Mouse (Mus musculus): ENCODE results near the gene Crabp2. TPM values are rescaled to one million over a fixed set of nuclear protein-coding genes. Genes with fewer than 3 reads are reported as not detected.
A peak's percentile ranks its signal among the peaks of the same experiment; 100 is the strongest.

Gene Crabp2
- total and polyA plus RNA-seq, 3 experiments: 0.38 to 1.0 TPM; not detected in 1

DNA sequence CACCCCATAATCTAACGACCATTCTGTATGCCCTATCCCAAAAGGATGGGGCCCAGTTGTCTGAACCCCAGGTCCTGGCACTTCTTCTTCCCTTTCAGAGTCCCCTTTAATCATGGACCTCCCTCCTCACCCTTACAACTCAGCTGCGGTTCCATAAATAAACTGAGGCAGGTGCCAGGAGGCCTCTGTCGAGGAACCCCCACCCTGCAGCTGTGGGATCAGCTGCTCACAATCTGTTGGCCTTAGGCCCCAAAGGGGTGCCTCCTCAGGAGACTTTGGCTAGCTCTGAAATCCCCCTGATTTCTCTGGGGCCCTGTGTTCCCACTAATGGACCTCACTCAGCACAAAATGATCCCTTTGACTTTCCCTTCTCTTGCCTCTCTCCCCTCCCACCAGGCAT lies 35.6 kb downstream of the Crabp2 start:
- peak; percentile 48 for DNase-seq (ENCODE audit: extremely low read depth)
- Histone ChIP-seq H3K27ac (ENCODE audit: insufficient read depth, low read depth) (peak overlapping the region; percentile 17; the same call in 1 of the 2 replicates), H3K9ac (ENCODE audit: insufficient read depth, low read depth) (no peak overlapping the region), H3K4me2 (ENCODE audit: insufficient read depth, low read depth, poor library complexity, severe bottlenecking) (no peak overlapping the region), H3K9me3 (replicated peaks; ENCODE audit: low read length) (no peaks in the 10 kb centered on the region), H3K4me3 (replicated peaks in 1 of 3; ENCODE audit: low read depth in 2 of 3, low read length in 2 of 3, poor library complexity in 1 of 3) (no peak overlapping the region), H3K36me3 (replicated peaks in 1 of 2; ENCODE audit: control insufficient read depth in 1 of 2, insufficient read depth in 1 of 2, low read length in 1 of 2) (no peaks in the 10 kb centered on the region), H3K27me3 (replicated peaks) (peaks cover 14% of the 10 kb centered on the region), H3K79me2 (replicated peaks; ENCODE audit: control insufficient read depth, extremely low read depth, insufficient read depth, poor library complexity, severe bottlenecking) (no peaks in the 10 kb centered on the region), H3K4me1 (ENCODE audit: control insufficient read depth in 1 of 2, insufficient read depth in 2 of 2) (peaks cover 23 to 85% of the 10 kb centered on the region in 2 experiments)
- dilution Hi-C loops (cut with MboI; ENCODE audit: extremely low pct_ligation_motif_present, extremely low pct_unique_long_range_greater_than_20kb, low sequenced_read_pairs) (no loop called here), in situ Hi-C loops (cut with MboI; ENCODE audit: low pct_ligation_motif_present, low pct_unique_long_range_greater_than_20kb, low sequenced_read_pairs) (no loop called here)
- TF ChIP-seq USF1 (IDR thresholded peaks at IDR 0.05; ENCODE audit: low read depth, low read length): no peak
- peak; percentile 86 for TF ChIP-seq TCF12 (IDR thresholded peaks at IDR 0.05; ENCODE audit: low read depth, low read length)
- TF ChIP-seq MEF2A (IDR thresholded peaks at IDR 0.05; ENCODE audit: borderline replicate concordance, low read depth, low read length): peak; percentile 87
- no peak for TF ChIP-seq MAZ (IDR thresholded peaks at IDR 0.05; ENCODE audit: low read depth, low read length)
- TF ChIP-seq POLR2A (IDR thresholded peaks at IDR 0.05; ENCODE audit: low read depth, low read length): no peak
- TF ChIP-seq ETS1 (conservative IDR thresholded peaks at IDR 0.05; ENCODE audit: low read depth, low read length): peak; percentile 92
- 0 out of 2 replicates have a peak, but pooled peaks have one; percentile 13 for TF ChIP-seq CHD2 (IDR thresholded peaks at IDR 0.05; ENCODE audit: low read length)
- no peak for TF ChIP-seq MYC (IDR thresholded peaks at IDR 0.05; ENCODE audit: low read depth, low read length)
- TF ChIP-seq UBTF (IDR thresholded peaks at IDR 0.05; ENCODE audit: low read depth, low read length): no peak
- TF ChIP-seq IRF4 (IDR thresholded peaks at IDR 0.05; ENCODE audit: low read depth, low read length): no peak
- no peak for TF ChIP-seq ZC3H11A (IDR thresholded peaks at IDR 0.05; ENCODE audit: low read depth, low read length)
- TF ChIP-seq BHLHE40 (IDR thresholded peaks at IDR 0.05; ENCODE audit: low read depth, low read length): peak; percentile 86
- TF ChIP-seq NRF1 (IDR thresholded peaks at IDR 0.05; ENCODE audit: low read depth, low read length): no peak
- peak; percentile 59; the same call in 1 of the 2 replicates for TF ChIP-seq EP300 (IDR thresholded peaks at IDR 0.05; ENCODE audit: low read length)
- no peak for TF ChIP-seq SIN3A (IDR thresholded peaks at IDR 0.05; ENCODE audit: low read length)
- TF ChIP-seq SMC3 (IDR thresholded peaks at IDR 0.05; ENCODE audit: low read depth, low read length): no peak
- no peak for TF ChIP-seq MAFK (IDR thresholded peaks at IDR 0.05; ENCODE audit: insufficient replicate concordance, low read length)

- no peak for DNase-seq (ENCODE audit: extremely low read depth)
- Histone ChIP-seq H3K79me2 (replicated peaks; ENCODE audit: control insufficient read depth, extremely low read depth, insufficient read depth, poor library complexity, severe bottlenecking) (no peaks in the 10 kb centered on the region), H3K36me3 (replicated peaks in 1 of 2; ENCODE audit: control insufficient read depth in 1 of 2, insufficient read depth in 1 of 2, low read length in 1 of 2) (no peaks in the 10 kb centered on the region), H3K4me2 (ENCODE audit: insufficient read depth, low read depth, poor library complexity, severe bottlenecking) (no peak overlapping the region), H3K27me3 (replicated peaks) (peaks cover 27% of the 10 kb centered on the region), H3K9me3 (replicated peaks; ENCODE audit: low read length) (no peaks in the 10 kb centered on the region), H3K9ac (ENCODE audit: insufficient read depth, low read depth) (no peak overlapping the region), H3K4me1 (ENCODE audit: control insufficient read depth in 1 of 2, insufficient read depth in 2 of 2) (peaks cover 23 to 72% of the 10 kb centered on the region in 2 experiments), H3K27ac (ENCODE audit: insufficient read depth, low read depth) (no peak overlapping the region), H3K4me3 (replicated peaks in 1 of 3; ENCODE audit: low read depth in 2 of 3, low read length in 2 of 3, poor library complexity in 1 of 3) (no peak overlapping the region)
- in situ Hi-C loops (cut with MboI; ENCODE audit: low pct_ligation_motif_present, low pct_unique_long_range_greater_than_20kb, low sequenced_read_pairs): no loop called here
- dilution Hi-C loops (cut with MboI; ENCODE audit: extremely low pct_ligation_motif_present, extremely low pct_unique_long_range_greater_than_20kb, low sequenced_read_pairs): no loop called here
- TF ChIP-seq KAT2A (IDR thresholded peaks at IDR 0.05; ENCODE audit: insufficient replicate concordance, low read length) (no peak), ZKSCAN1 (IDR thresholded peaks at IDR 0.05; ENCODE audit: borderline replicate concordance, low read depth, low read length) (no peak), HCFC1 (IDR thresholded peaks at IDR 0.05; ENCODE audit: low read depth, low read length) (no peak), E2F4 (IDR thresholded peaks at IDR 0.05; ENCODE audit: insufficient replicate concordance, low read depth, low read length) (no peak), ZC3H11A (IDR thresholded peaks at IDR 0.05; ENCODE audit: low read depth, low read length) (no peak), USF2 (conservative IDR thresholded peaks at IDR 0.05; ENCODE audit: low read depth, low read length) (no peak), JUND (conservative IDR thresholded peaks at IDR 0.05; ENCODE audit: low read depth, low read length) (no peak)
These were observed 37.2 kb downstream of the Crabp2 start for GRCm38 (mm10) chr3:87985505-87986320.
